Mouse (Mus musculus): ENCODE measurements around the gene Prodh2.
"Not testable (repeated sequence)": the region's sequence is repeated elsewhere in the genome, so short reads cannot be mapped to it uniquely, and the experiment has no call there.

Prodh2 gene

GRCm38 (mm10) chr7:30484250-30484649, 9.2 kb upstream of the Prodh2 start:
- in situ Hi-C loops (cut with MboI; ENCODE audit: low sequenced_read_pairs), result no loop called here

GRCm38 (mm10) chr7:30490251-30490956, 3.0 kb upstream of the Prodh2 start:
- in situ Hi-C loops (cut with MboI; ENCODE audit: low sequenced_read_pairs), result loop anchor here (5.0 kb wide), 1 partner anchor 48 kb away; no protein-coding TSS in a partner anchor

- in situ Hi-C loops (cut with MboI; ENCODE audit: low sequenced_read_pairs), result loop anchor here (5.0 kb wide), 1 partner anchor 49 kb away; no protein-coding TSS in a partner anchor
These were observed 2.5 kb upstream of the Prodh2 start for GRCm38 (mm10) chr7:30490957-30491307.

GRCm38 (mm10) chr7:30492765-30493164, 657 bp upstream of the Prodh2 start:
- in situ Hi-C loops (cut with MboI; ENCODE audit: low sequenced_read_pairs), result loop anchor here (5.0 kb wide), 1 partner anchor 50 kb away; no protein-coding TSS in a partner anchor

- in situ Hi-C loops (cut with MboI; ENCODE audit: low sequenced_read_pairs), result not testable (repeated sequence)
These were observed 2.2 kb downstream of the Prodh2 start for GRCm38 (mm10) chr7:30495506-30496042.

GRCm38 (mm10) chr7:30501159-30501558, 7.7 kb downstream of the Prodh2 start:
- in situ Hi-C loops (cut with MboI; ENCODE audit: low sequenced_read_pairs), result not testable (repeated sequence)

- in situ Hi-C loops (cut with MboI; ENCODE audit: low sequenced_read_pairs), result no loop called here
These were observed 14.6 kb downstream of the Prodh2 start for GRCm38 (mm10) chr7:30508061-30508460.

- in situ Hi-C loops (cut with MboI; ENCODE audit: low sequenced_read_pairs), result no loop called here
These were observed 21.8 kb downstream of the Prodh2 start for GRCm38 (mm10) chr7:30515003-30515760.

GRCm38 (mm10) chr7:30518325-30518724, 24.9 kb downstream of the Prodh2 start:
- in situ Hi-C loops (cut with MboI; ENCODE audit: low sequenced_read_pairs), result no loop called here

- in situ Hi-C loops (cut with MboI; ENCODE audit: low sequenced_read_pairs), result no loop called here
These were observed 27.0 kb downstream of the Prodh2 start for GRCm38 (mm10) chr7:30520396-30520795.

- in situ Hi-C loops (cut with MboI; ENCODE audit: low sequenced_read_pairs), result no loop called here
These were observed 27.4 kb downstream of the Prodh2 start for GRCm38 (mm10) chr7:30520856-30521255.

GRCm38 (mm10) chr7:30522871-30523270, 29.4 kb downstream of the Prodh2 start:
- in situ Hi-C loops (cut with MboI; ENCODE audit: low sequenced_read_pairs), result no loop called here

- in situ Hi-C loops (cut with MboI; ENCODE audit: low sequenced_read_pairs), result no loop called here
These were observed 31.1 kb downstream of the Prodh2 start for GRCm38 (mm10) chr7:30524487-30524886.

GRCm38 (mm10) chr7:30525954-30526353, 32.5 kb downstream of the Prodh2 start:
- in situ Hi-C loops (cut with MboI; ENCODE audit: low sequenced_read_pairs), result no loop called here

- in situ Hi-C loops (cut with MboI; ENCODE audit: low sequenced_read_pairs), result no loop called here
These were observed 33.0 kb downstream of the Prodh2 start for GRCm38 (mm10) chr7:30526399-30526798.

- in situ Hi-C loops (cut with MboI; ENCODE audit: low sequenced_read_pairs), result no loop called here
These were observed 33.6 kb downstream of the Prodh2 start for GRCm38 (mm10) chr7:30526981-30527380.

GRCm38 (mm10) chr7:30531291-30531815, 37.9 kb downstream of the Prodh2 start:
- in situ Hi-C loops (cut with MboI; ENCODE audit: low sequenced_read_pairs), result no loop called here

GRCm38 (mm10) chr7:30532931-30533330, 39.5 kb downstream of the Prodh2 start:
- in situ Hi-C loops (cut with MboI; ENCODE audit: low sequenced_read_pairs), result no loop called here

GRCm38 (mm10) chr7:30533941-30534632, 40.7 kb downstream of the Prodh2 start:
- in situ Hi-C loops (cut with MboI; ENCODE audit: low sequenced_read_pairs), result no loop called here

GRCm38 (mm10) chr7:30534633-30535577, 41.5 kb downstream of the Prodh2 start, which contains the start of gene Arhgap33:
Arhgap33 (minus strand) TSS chr7:30535060.
- in situ Hi-C loops (cut with MboI; ENCODE audit: low sequenced_read_pairs), result no loop called here

All from CH12F3 (cell line).